Mouse (Mus musculus): Measurements from ENCODE around the gene Mpz.

Gene Mpz

GRCm38 (mm10) chr1:171187851-171188700, 37.6 kb downstream of the Mpz start:
- DNase-seq (ENCODE audit: low read depth in 1 of 2, low spot score in 2 of 2): no peak

GRCm38 (mm10) chr1:171189046-171189445, 38.5 kb downstream of the Mpz start:
- DNase-seq (ENCODE audit: low read depth in 1 of 2, low spot score in 2 of 2): no peak

GRCm38 (mm10) chr1:171189476-171190114, 39.1 kb downstream of the Mpz start:
- DNase-seq (ENCODE audit: low read depth in 1 of 2, low spot score in 2 of 2): no peak

GRCm38 (mm10) chr1:171190832-171191231, 40.3 kb downstream of the Mpz start:
- DNase-seq (ENCODE audit: low read depth in 1 of 2, low spot score in 2 of 2): no peak

DNA sequence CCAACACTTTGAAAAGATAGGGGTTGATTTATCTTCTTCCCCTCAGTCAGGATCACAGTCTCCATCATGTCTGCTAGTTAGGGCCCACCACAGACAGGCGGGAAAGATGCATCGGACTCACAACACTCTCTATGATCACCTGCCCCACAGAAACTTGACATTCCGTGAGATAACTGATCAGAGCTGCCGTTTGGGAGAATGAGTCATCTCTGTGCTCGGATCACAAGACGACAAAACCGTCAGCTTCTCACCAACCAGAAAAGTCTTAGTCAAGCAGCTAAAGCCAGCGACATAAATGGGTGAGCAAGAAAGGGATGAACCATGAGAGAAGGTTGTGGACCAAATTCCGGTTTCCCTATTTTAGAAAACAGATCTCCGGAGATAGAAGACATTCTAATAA, 41.8 kb downstream of the Mpz start:
- no peak for DNase-seq (ENCODE audit: low read depth in 1 of 2, low spot score in 2 of 2)

GRCm38 (mm10) chr1:171193093-171193840, 42.8 kb downstream of the Mpz start:
- DNase-seq (ENCODE audit: low read depth in 1 of 2, low spot score in 2 of 2): no peak

- no peak for DNase-seq (ENCODE audit: low read depth in 1 of 2, low spot score in 2 of 2)
Observed at GRCm38 (mm10) chr1:171193911-171194830, 43.7 kb downstream of the Mpz start.

GRCm38 (mm10) chr1:171195046-171195822, 44.7 kb downstream of the Mpz start:
- DNase-seq (ENCODE audit: low read depth in 1 of 2, low spot score in 2 of 2): no peak

- DNase-seq (ENCODE audit: low read depth in 1 of 2, low spot score in 2 of 2): peak in 1 of 2 experiments; percentile 4
Observed at GRCm38 (mm10) chr1:171195887-171196397, 45.4 kb downstream of the Mpz start, which contains the start of gene Pcp4l1. Gene Pcp4l1, minus strand, starts transcription at chr1:171196268.

GRCm38 (mm10) chr1:171199532-171199931, 49.0 kb downstream of the Mpz start:
- DNase-seq (ENCODE audit: low read depth in 1 of 2, low spot score in 2 of 2): no peak

DNA sequence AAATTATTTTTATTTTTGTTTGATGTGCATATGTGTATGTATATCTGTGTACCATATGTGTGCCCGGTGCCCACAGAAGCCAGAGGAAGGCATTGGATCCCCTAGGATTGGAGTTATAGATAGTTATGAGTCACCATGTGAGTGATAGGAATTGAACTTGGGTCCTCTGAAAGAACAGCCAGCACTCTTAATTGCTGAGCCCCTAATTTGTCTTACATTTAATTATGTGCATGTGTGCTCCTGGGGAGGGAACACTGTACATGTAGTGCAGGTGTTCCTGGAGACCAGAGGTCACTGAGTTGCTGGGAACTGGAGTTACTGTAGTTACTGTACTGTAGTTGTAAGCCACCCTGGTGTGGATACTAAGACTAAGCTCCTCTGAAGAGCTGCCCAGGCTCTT, 50.3 kb downstream of the Mpz start:
- no peak for DNase-seq (ENCODE audit: low read depth in 1 of 2, low spot score in 2 of 2)

- DNase-seq (ENCODE audit: low read depth in 1 of 2, low spot score in 2 of 2): no peak
Observed at GRCm38 (mm10) chr1:171203471-171204248, 53.1 kb downstream of the Mpz start.

DNA sequence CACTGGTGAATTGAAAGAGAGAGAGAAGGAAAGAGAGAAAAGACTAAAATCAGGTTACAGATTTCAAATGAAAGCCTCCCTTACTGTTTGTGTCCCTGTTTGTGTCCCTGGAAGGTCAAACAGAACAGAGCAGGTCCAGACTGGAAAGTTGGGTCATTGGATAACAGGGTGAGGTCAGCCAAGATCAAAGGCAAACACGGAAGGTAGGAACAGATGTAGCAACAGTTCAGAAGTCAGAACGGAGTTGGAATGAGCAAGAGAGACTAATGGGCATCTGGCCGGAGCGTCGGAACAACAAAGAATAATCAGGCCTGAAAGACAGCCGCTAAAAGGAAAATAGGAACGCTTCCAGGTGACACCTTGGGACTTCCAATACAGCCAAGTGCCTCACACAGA, 53.7 kb downstream of the Mpz start:
- DNase-seq (ENCODE audit: low read depth in 1 of 2, low spot score in 2 of 2): no peak

DNA sequence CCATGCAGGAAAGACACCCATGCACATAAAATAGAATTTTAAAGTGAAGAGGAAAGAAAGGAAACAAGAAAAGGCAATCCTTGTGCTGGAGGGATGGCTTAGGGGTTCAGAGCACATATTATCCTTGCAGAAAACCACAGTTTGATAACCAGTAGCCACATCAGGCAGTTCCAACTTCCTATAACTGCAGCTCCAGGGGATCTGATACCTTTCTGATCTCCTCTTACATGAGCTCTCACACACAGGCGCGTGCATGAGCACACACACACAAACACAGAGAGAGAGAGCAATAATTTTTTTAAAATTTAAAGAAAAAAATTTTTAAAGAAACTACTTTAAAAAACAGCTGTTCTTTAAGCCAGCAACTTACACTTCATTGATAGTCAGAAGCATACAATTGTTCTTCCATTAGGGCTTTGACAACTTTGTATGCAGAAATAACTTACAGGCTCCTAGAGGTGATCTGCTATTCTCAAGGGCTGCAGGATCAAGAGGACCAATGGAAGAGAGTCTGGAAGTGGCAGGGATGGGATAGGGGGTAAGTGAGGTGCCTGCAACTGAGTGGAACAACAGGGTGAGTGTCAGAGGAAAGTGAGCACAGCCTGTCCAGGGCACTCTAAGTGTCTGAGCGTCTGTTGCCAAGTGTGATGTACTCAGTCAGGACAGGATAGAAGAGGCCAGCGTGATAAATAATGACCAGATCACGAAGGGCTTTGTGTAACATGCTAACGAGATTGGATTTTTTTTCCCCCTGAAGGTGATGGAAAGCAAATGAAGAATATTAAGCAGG, 55.4 kb downstream of the Mpz start:
- no peak for DNase-seq (ENCODE audit: low read depth in 1 of 2, low spot score in 2 of 2)

GRCm38 (mm10) chr1:171209409-171209808, 58.9 kb downstream of the Mpz start:
- no peak for DNase-seq (ENCODE audit: low read depth in 1 of 2, low spot score in 2 of 2)

All from monocyte, adult 2 months (primary cell).